Mouse (Mus musculus) lung, embryonic 14.5 days (tissue): Measurements from ENCODE around the gene Dus2. TPM values are rescaled to one million over a fixed set of nuclear protein-coding genes. Genes with fewer than 3 reads are reported as not detected.

Experiments used
- ATAC-seq: fragments of 200-750 bp; cut with Nextera tagmentation; 2 replicates; pipeline ENCODE4 v1.8.0; 2017; ENCODE audit warnings: mild to moderate bottlenecking, moderate TSS enrichment, moderate library complexity; ENCODE audit not compliant: insufficient read depth
- DNase-seq: peaks from one replicate; pipeline ENCODE4 v3.0.0-alpha.2; 2015
- H3K27ac ChIP-seq: fragments of 300-500 bp; sonication (generic); 2 replicates; pipeline ENCODE4 v1.5.1; 2014; ENCODE audit warnings: low read depth, mild to moderate bottlenecking, moderate library complexity
- H3K27me3 ChIP-seq: fragments of 300-500 bp; sonication (generic); 2 replicates; pipeline ENCODE4 v1.6.1; 2014; ENCODE audit warnings: low read length, control low read depth; ENCODE audit not compliant: insufficient read depth
- H3K36me3 ChIP-seq: fragments of 300-500 bp; sonication (generic); 2 replicates; pipeline ENCODE4 v1.6.1; 2014; ENCODE audit warnings: control low read depth; ENCODE audit not compliant: insufficient read depth
- H3K4me1 ChIP-seq: fragments of 300-500 bp; sonication (generic); 2 replicates; pipeline ENCODE4 v1.6.1; 2014; ENCODE audit warnings: antibody characterized with exemption, control low read depth; ENCODE audit not compliant: insufficient read depth
- H3K4me2 ChIP-seq: fragments of 300-500 bp; sonication (generic); 2 replicates; pipeline ENCODE4 v1.6.1; 2014; ENCODE audit warnings: mild to moderate bottlenecking
- H3K4me3 ChIP-seq: fragments of 300-500 bp; sonication (generic); 2 replicates; pipeline ENCODE4 v1.5.1; 2014; ENCODE audit warnings: low read depth, low read length
- H3K9ac ChIP-seq: fragments of 300-500 bp; sonication (generic); 2 replicates; pipeline ENCODE4 v1.6.1; 2014
- H3K9me3 ChIP-seq: fragments of 300-500 bp; sonication (generic); 2 replicates; pipeline ENCODE4 v1.6.1; 2016; ENCODE audit warnings: low read depth, low read length, control low read depth
- CTCF ChIP-seq: IDR thresholded peaks from 2 replicates; pipeline ENCODE4 v1.5.1; 2016; ENCODE audit warnings: antibody characterized with exemption, low read depth
- WGBS: fragments of 180-500 bp; shearing (Covaris S2); extraction: QIAGEN DNeasy Blood & Tissue Kit; methylation state at CpG from one replicate; pipeline ENCODE4 v1.1.7; 2014; 5-methylcytosine and 5-hydroxymethylcytosine counted together
- polyA plus RNA-seq: library from polyadenylated mRNA; unstranded; fragments of >200 nt; fragmentation: Nextera tagmentation; extraction: Ambion mirVana; gene quantifications from 2 replicates; pipeline ENCODE4 v1.2.1, GENCODE M21; 2014

The Dus2 gene
- polyA plus RNA-seq, 1 experiment from 2014 or later, result 20.3 TPM

DNA sequence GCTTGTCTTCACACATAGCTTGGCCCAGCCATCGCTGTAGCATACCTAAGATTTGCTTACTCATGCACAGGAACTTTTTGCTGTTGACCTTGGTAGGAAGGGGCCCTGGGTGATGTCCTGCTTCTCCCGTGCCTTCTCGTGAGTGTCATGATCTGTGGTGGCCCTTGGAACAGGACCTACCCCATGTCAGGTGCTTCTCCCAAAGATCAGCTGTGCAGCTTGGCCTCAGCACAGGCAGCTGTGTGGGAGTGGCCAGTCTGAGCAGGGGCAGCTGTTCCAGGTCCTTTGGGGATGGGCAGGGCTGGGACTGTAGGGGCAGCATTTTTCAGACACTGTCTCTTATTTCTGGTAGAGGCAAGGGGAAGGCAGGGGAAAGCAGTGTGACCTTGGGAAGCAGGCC, 53.0 kb downstream of the Dus2 start:
- no peak for ATAC-seq
- H3K27me3 ChIP-seq, result no peaks in the 10 kb centered on the region
- no peak overlapping the region; the same call in 1 of the 2 replicates for H3K9ac ChIP-seq
- H3K4me2 ChIP-seq, result no peak overlapping the region
- TF ChIP-seq CTCF, result no peak
- DNase-seq, result no peak
- H3K4me1 ChIP-seq, result no peaks in the 10 kb centered on the region
- H3K27ac ChIP-seq, result no peak overlapping the region
- WGBS, result 73% methylated on average over 3 of the region's 3 CpGs
- H3K9me3 ChIP-seq, result no peaks in the 10 kb centered on the region
- no peak overlapping the region for H3K4me3 ChIP-seq
- H3K36me3 ChIP-seq, result peaks cover 11% of the 10 kb centered on the region; the same call in 1 of the 2 replicates

DNA sequence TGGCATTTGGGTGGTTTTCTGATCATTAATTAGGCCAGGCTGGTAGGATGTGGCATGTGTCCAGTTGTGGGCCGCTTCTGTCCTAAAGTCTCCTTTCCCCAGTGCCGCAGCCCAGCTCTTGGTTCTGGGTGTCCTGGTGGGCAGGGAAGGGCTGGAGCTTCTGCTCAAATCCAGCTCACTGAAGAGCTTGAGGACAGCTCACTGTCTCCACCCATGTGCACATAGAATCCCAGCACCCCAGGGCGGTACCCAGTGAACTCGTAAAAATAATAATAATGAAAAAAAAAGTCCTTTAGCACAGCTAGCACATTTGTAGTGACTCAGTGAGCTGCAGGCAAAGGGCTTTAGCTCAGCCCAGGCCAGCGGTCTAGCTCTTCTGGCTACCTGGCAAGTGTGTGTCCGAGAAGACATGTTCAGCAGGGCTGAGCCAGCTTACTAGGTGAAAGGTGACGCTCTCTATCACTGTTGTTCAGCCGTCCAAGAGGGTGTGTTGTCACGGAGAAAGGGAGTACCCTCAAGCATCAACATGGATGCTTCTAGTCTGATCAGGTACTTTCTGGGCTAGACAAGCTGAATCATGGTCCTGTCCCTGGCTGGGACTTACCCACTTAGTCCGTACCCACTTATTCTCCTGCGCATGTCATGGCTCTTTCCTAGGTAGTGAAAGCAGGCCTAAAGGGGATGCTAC, 55.9 kb downstream of the Dus2 start:
- H3K36me3 ChIP-seq, result peaks cover 16% of the 10 kb centered on the region; the same call in 1 of the 2 replicates
- no peak for TF ChIP-seq CTCF

DNA sequence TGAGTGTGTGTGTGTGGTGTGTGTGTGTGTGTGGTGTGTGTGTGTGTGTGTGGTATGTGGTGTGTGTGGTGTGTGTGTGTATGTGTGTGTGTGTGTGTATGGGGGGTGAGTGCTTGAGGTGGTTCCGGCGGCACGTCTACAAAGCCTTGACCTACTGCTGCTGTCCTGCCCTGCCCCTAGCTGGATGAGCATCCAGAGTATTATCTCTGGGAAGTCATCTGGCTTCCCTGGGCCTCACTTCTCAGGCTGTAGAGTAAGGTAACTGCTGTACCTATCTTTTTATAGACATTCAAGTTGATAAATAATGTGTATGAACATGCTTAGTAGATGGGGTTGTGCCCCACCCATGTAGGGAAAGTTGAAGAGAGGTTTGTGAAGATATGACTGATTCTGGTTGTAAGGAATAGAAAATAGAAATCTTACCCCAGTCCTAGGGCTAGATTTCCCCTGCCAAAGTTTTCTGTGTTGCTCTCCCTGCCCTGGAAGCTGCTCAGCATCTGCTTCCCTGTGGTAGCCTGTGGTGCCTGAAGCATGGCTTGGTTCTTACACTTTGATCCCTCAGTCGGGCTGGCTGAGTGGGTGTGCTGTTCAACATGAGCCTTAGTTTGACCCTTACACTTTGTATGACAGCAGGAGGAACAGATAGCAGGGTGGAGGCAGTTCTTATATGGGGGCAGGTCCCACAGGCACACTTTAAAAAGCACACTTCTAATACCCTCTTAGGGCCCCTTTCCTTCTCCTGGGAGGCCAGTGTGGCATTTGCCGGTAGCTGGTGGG, 56.9 kb downstream of the Dus2 start:
- 82% methylated on average over 5 of the region's 5 CpGs for WGBS
- Histone ChIP-seq H3K36me3 (peaks cover 22% of the 10 kb centered on the region; the same call in 1 of the 2 replicates), H3K4me2 (no peak overlapping the region), H3K27ac (no peak overlapping the region), H3K4me3 (no peak overlapping the region), H3K4me1 (no peaks in the 10 kb centered on the region), H3K9ac (no peak overlapping the region), H3K27me3 (no peaks in the 10 kb centered on the region), H3K9me3 (no peaks in the 10 kb centered on the region)
- ATAC-seq (no peak), DNase-seq (no peak)
- TF ChIP-seq CTCF, result no peak

More for the DNA sequence above, 55.9 kb downstream of the Dus2 start:
- no peak for DNase-seq
- Histone ChIP-seq H3K9me3 (no peaks in the 10 kb centered on the region), H3K4me1 (no peaks in the 10 kb centered on the region), H3K27me3 (no peaks in the 10 kb centered on the region), H3K4me3 (no peak overlapping the region), H3K27ac (no peak overlapping the region), H3K4me2 (no peak overlapping the region), H3K9ac (no peak overlapping the region)
- WGBS, result 90% methylated on average over 11 of the region's 11 CpGs
- ATAC-seq, result no peak

DNA sequence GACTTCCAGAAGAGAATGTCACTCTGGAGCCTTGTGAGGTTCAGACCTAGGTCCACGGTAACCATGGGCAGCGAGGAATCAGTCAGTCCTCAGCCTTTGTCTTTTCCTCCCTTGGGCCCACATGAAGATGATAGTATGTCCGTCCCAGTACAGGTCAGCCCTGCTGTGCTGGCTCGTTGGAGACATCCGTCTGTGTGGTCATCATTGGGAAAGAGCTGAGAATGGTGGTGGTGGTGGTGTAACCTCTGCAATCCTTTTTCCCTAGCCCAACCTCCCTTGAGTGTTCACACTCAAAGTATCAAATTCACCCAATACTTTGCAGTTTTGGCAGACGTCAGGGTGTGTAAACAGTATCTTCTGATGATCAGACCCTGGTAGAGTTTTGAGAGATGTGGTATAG, 58.7 kb downstream of the Dus2 start:
- H3K4me1 ChIP-seq, result no peaks in the 10 kb centered on the region
- ATAC-seq (no peak), DNase-seq (no peak)
- 82% methylated on average over 6 of the region's 6 CpGs for WGBS
- H3K4me3 ChIP-seq, result no peak overlapping the region
- no peak overlapping the region for H3K9ac ChIP-seq
- TF ChIP-seq CTCF, result no peak
- no peak overlapping the region for H3K4me2 ChIP-seq
- no peak overlapping the region for H3K27ac ChIP-seq
- H3K36me3 ChIP-seq, result peaks cover 27% of the 10 kb centered on the region; the same call in 1 of the 2 replicates
- H3K27me3 ChIP-seq, result no peaks in the 10 kb centered on the region
- H3K9me3 ChIP-seq, result no peaks in the 10 kb centered on the region

DNA sequence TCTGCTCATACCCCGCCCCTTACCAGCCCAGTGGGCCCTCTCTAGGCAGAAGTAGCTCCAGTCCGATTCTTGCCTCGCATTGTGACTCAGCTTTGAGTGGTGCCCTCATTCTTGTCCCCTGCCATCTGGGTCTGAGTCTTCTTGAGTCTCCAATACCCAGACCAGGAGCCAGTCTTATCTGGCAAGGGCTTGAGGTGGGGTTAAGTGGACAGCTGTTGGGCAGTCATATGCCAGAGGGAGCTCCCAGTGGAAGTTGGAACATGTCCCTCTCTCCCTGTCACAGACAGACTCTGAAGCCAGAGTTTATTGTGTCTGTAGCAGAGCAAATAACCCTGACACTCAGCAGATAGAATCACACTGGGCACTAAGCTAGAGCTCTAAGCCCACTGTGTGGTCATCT, 59.9 kb downstream of the Dus2 start:
- no peaks in the 10 kb centered on the region for H3K27me3 ChIP-seq
- no peak overlapping the region for H3K4me2 ChIP-seq
- H3K9me3 ChIP-seq, result no peaks in the 10 kb centered on the region
- no peaks in the 10 kb centered on the region for H3K4me1 ChIP-seq
- peaks cover 27% of the 10 kb centered on the region; the same call in 1 of the 2 replicates for H3K36me3 ChIP-seq
- H3K27ac ChIP-seq, result no peak overlapping the region
- no peak for ATAC-seq
- no peak overlapping the region for H3K4me3 ChIP-seq
- no peak for TF ChIP-seq CTCF
- no peak overlapping the region for H3K9ac ChIP-seq
- WGBS, result 87% methylated on average over 3 of the region's 3 CpGs
- DNase-seq, result no peak

DNA sequence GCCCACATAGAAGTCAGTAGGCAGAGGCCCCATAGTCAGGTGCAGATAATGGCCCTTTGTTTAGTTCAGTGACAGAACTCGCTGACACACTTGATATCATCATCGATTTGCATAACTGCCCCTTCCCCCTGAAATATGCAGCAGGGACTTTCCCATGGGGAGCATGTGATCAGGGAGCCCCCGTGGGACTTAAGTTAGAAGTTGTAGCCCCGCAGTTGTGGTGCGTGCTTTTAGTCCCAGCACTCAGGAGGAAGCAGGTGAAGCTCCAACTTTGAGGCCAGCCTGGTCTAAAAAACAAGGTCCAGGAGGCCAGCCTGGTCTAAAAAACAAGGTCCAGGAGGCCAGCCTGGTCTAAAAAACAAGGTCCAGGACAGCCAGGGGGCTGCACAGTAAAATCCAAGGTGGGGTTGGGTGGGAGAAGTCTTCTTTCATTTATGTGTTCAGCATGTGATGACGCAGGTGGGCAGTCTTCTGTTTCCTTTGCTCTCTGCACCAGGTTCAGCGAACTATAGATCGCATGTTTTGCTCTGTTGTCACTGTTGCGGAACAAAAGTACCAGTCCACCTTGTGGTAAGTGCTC, 61.5 kb downstream of the Dus2 start:
- ATAC-seq (no peak), DNase-seq (no peak)
- Histone ChIP-seq H3K4me3 (no peak overlapping the region), H3K36me3 (peaks cover 20% of the 10 kb centered on the region; the same call in 1 of the 2 replicates), H3K9me3 (no peaks in the 10 kb centered on the region), H3K9ac (no peak overlapping the region), H3K27ac (no peak overlapping the region), H3K4me2 (no peak overlapping the region), H3K4me1 (no peaks in the 10 kb centered on the region), H3K27me3 (no peaks in the 10 kb centered on the region)
- WGBS, result 90% methylated on average over 9 of the region's 9 CpGs
- no peak for TF ChIP-seq CTCF

DNA sequence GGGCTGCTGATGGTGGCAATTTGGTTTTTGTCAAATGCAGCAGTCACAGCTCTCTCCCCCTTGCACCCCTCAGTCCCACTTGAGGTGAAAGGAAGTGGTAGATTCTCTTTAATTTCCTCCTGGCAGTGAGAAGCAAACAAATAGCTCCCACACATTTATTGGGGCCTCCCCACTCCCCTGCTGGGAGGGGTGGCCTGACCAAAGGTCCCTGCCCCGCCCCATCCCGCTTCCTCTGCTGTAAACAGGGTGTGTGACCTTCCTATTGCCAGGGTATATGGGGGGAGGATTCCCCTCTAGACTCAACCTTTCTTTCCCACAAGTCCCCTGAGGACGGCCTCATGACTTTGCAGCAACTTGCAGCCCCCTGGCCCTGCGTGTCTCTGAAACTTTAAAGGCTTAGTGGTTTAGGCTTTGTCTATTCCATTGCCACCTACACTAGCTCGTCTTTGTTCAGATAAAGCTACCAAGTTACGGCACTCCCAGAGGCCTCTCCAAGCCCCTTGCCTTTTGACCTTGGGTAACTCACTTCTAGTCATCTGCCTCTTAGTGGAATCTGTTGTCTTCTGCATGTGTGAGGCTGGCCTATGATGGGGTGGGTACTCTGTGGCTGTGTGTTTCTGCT, 63.2 kb downstream of the Dus2 start:
- no peak for TF ChIP-seq CTCF
- no peak for DNase-seq
- ATAC-seq, result no peak
- H3K9ac ChIP-seq, result no peak overlapping the region
- H3K27ac ChIP-seq, result no peak overlapping the region
- no peaks in the 10 kb centered on the region for H3K4me1 ChIP-seq
- no peak overlapping the region for H3K4me3 ChIP-seq
- H3K36me3 ChIP-seq, result peaks cover 20% of the 10 kb centered on the region; the same call in 1 of the 2 replicates
- no peaks in the 10 kb centered on the region for H3K9me3 ChIP-seq
- no peak overlapping the region for H3K4me2 ChIP-seq
- WGBS, result 60% methylated on average over 6 of the region's 6 CpGs
- no peaks in the 10 kb centered on the region for H3K27me3 ChIP-seq
